Mouse (Mus musculus) spleen, adult 2 months (tissue): Measurements from ENCODE around the gene Csrp3. TPM values are rescaled to one million over a fixed set of nuclear protein-coding genes. Genes with fewer than 3 reads are reported as not detected.

Experiments
- DNase-seq, 2 experiments: peaks; one replicate each; pipeline versions ENCODE4 v3.0.0 to v3.0.0-alpha.2; 2012 to 2021; ENCODE audit warnings: low spot score in 2 of 2, low read depth in 1 of 2
- H3K27ac ChIP-seq: fragments of 200-500 bp; 2 replicates; pipeline ENCODE4 v1.5.1; 2012; ENCODE audit warnings: low read length, inconsistent platforms; ENCODE audit not compliant: insufficient read depth
- H3K27me3 ChIP-seq: fragments of 200-500 bp; 2 replicates; pipeline ENCODE4 v1.6.1; 2012; ENCODE audit warnings: mild to moderate bottlenecking, moderate library complexity, low read length, inconsistent platforms; ENCODE audit not compliant: control insufficient read depth, insufficient read depth
- H3K36me3 ChIP-seq: fragments of 200-500 bp; 2 replicates; pipeline ENCODE4 v1.6.1; 2012; ENCODE audit warnings: mild to moderate bottlenecking, low read length, inconsistent platforms; ENCODE audit not compliant: control insufficient read depth, insufficient read depth
- H3K4me1 ChIP-seq: fragments of 200-500 bp; 2 replicates; pipeline ENCODE4 v1.6.1; 2011; ENCODE audit warnings: inconsistent platforms; ENCODE audit not compliant: control insufficient read depth, insufficient read depth, insufficient read length
- H3K4me3 ChIP-seq: fragments of 200-500 bp; 2 replicates; pipeline ENCODE4 v1.5.1; 2011; ENCODE audit warnings: mild to moderate bottlenecking, inconsistent platforms; ENCODE audit not compliant: insufficient read depth, insufficient read length; ENCODE audit errors: extremely low read depth
- CTCF ChIP-seq: fragments of 200-500 bp; IDR thresholded peaks from 2 replicates; pipeline ENCODE4 v1.5.1; 2011; ENCODE audit warnings: mild to moderate bottlenecking, inconsistent platforms; ENCODE audit not compliant: insufficient read depth, insufficient read length, insufficient replicate concordance; ENCODE audit errors: extremely low read depth
- POLR2A ChIP-seq: fragments of 200-500 bp; IDR thresholded peaks from 2 replicates; pipeline ENCODE4 v1.6.1; 2011; ENCODE audit warnings: low read depth, low read length, inconsistent platforms
- WGBS: fragments of 180-500 bp; shearing (Covaris S2); methylation state at CpG from one replicate; pipeline ENCODE4 v1.1.7; 2018; 5-methylcytosine and 5-hydroxymethylcytosine counted together
- polyA plus RNA-seq: library from polyadenylated mRNA; depleted of rRNA; stranded (reverse); fragments of >200 nt; gene quantifications from 2 replicates; pipeline ENCODE4 v1.2.3, GENCODE M21; 2012

The Csrp3 gene
- polyA plus RNA-seq, 1 experiment: 0.07 TPM

DNA sequence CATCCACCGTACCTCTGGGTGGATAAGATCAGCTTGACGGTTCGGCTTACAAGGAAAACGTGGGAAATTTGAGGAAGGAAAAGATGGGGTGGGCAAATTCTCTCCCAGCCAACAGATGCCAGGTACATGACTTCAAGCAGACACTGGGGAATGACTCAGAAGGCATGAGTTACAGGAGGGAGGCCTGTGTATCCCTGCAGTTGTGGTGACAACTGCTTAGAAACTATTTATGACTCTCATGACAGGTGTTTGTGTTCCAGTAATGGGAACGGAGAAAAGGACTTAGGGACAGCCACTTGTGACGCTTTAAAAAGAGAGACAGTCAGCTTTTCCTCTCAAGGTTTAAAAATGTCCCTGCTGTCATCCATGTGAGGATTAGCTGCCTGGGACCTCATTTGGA lies 22.3 kb upstream of the Csrp3 start:
- 94% methylated on average over 6 of the region's 6 CpGs for WGBS

GRCm38 (mm10) chr7:48867576-48867975 lies 19.7 kb upstream of the Csrp3 start:
- Histone ChIP-seq H3K27ac (no peak overlapping the region), H3K36me3 (peaks cover 2% of the 10 kb centered on the region; the same call in 1 of the 2 replicates), H3K4me1 (0 out of 2 replicates have a peak, but pooled peaks cover 1% of the 10 kb centered on the region), H3K27me3 (no peaks in the 10 kb centered on the region), H3K4me3 (no peak overlapping the region)
- 83% methylated on average over 18 of the region's 18 CpGs for WGBS
- DNase-seq: no peak
- TF ChIP-seq POLR2A (no peak), CTCF (no peak)

More for the DNA sequence above, 22.3 kb upstream of the Csrp3 start:
- Histone ChIP-seq H3K27me3 (no peaks in the 10 kb centered on the region), H3K4me3 (no peak overlapping the region), H3K4me1 (0 out of 2 replicates have a peak, but pooled peaks cover 1% of the 10 kb centered on the region), H3K36me3 (peaks cover 2% of the 10 kb centered on the region; the same call in 1 of the 2 replicates), H3K27ac (no peak overlapping the region)
- TF ChIP-seq POLR2A: no peak
- TF ChIP-seq CTCF: no peak
- no peak for DNase-seq

- Histone ChIP-seq H3K4me1 (peaks cover 1% of the 10 kb centered on the region; the same call in 1 of the 2 replicates), H3K36me3 (0 out of 2 replicates have a peak, but pooled peaks cover 2% of the 10 kb centered on the region), H3K27ac (no peak overlapping the region), H3K4me3 (no peak overlapping the region), H3K27me3 (no peaks in the 10 kb centered on the region)
- 43% methylated on average over 9 of the region's 9 CpGs for WGBS
- DNase-seq: no peak
- TF ChIP-seq CTCF (no peak), POLR2A (no peak)
Observed at GRCm38 (mm10) chr7:48864671-48865458, 17.0 kb upstream of the Csrp3 start.

- Histone ChIP-seq H3K36me3 (0 out of 2 replicates have a peak, but pooled peaks cover 2% of the 10 kb centered on the region), H3K4me1 (peaks cover 1% of the 10 kb centered on the region; the same call in 1 of the 2 replicates), H3K4me3 (no peak overlapping the region), H3K27me3 (no peaks in the 10 kb centered on the region), H3K27ac (no peak overlapping the region)
- DNase-seq: no peak
- TF ChIP-seq CTCF (no peak), POLR2A (no peak)
Observed at GRCm38 (mm10) chr7:48864199-48864598, 16.4 kb upstream of the Csrp3 start.

- peaks cover 1% of the 10 kb centered on the region; the same call in 1 of the 2 replicates for H3K4me1 ChIP-seq
- H3K36me3 ChIP-seq: no peaks in the 10 kb centered on the region
- H3K4me3 ChIP-seq: no peak overlapping the region
- H3K27me3 ChIP-seq: no peaks in the 10 kb centered on the region
- 82% methylated on average over 4 of the region's 4 CpGs for WGBS
- no peak overlapping the region for H3K27ac ChIP-seq
- no peak for DNase-seq
- TF ChIP-seq CTCF: no peak
- no peak for TF ChIP-seq POLR2A
Observed at GRCm38 (mm10) chr7:48861796-48862195, 14.0 kb upstream of the Csrp3 start.

DNA sequence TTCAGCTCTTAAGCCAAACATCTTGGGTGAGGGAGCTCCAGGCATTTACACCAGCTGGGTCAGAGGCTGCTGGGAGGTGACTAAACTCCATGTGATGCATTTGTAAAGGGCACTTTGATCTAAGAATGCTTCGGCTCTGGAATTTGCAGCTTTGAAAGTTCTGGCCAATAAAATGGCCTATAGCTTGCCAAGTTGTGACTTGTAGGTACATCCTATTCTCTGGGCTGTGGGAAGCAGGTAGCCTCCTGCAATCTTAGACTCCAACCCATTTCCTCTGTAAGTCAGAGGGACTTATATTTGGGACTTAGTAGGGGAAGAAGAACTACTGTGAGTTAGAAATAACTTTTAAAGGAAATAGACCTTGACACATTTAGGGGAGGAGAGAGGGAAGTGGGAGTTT lies 13.1 kb upstream of the Csrp3 start:
- H3K27ac ChIP-seq: no peak overlapping the region
- no peak overlapping the region for H3K4me3 ChIP-seq
- no peaks in the 10 kb centered on the region for H3K27me3 ChIP-seq
- TF ChIP-seq CTCF: no peak
- no peak for TF ChIP-seq POLR2A
- DNase-seq: no peak
- 21% methylated on average over 1 of the region's 1 CpGs for WGBS
- no peaks in the 10 kb centered on the region for H3K36me3 ChIP-seq
- peaks cover under 1% of the 10 kb centered on the region; the same call in 1 of the 2 replicates for H3K4me1 ChIP-seq

DNA sequence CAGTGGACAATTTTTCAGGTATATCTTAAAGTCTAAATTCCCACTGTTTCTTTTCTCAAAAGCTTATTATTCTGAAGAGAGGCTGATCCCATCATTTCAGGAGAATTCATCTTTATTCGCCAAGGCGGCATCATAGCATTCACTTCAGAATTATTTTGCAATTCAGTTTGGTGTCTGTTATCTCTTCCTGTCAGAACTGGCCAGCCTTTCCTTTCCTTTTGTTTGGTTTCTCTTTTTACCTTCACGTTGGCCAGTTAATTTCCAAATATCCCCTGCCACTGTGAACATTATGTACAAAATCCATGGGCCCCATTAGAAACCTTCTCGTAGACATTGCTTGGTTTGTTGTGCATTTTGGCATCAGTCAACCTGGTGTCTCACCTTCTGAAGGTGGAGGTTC lies 11.5 kb upstream of the Csrp3 start:
- Histone ChIP-seq H3K36me3 (no peaks in the 10 kb centered on the region), H3K27me3 (no peaks in the 10 kb centered on the region), H3K4me3 (no peak overlapping the region), H3K4me1 (no peaks in the 10 kb centered on the region; the same call in 1 of the 2 replicates), H3K27ac (no peak overlapping the region)
- no peak for TF ChIP-seq POLR2A
- no peak for TF ChIP-seq CTCF
- WGBS: 60% methylated on average over 4 of the region's 4 CpGs
- DNase-seq: no peak
